Mouse (Mus musculus) brown adipose tissue, adult 24 weeks (tissue): ENCODE data around the gene Panx3. TPM values are rescaled to one million over a fixed set of nuclear protein-coding genes. Genes with fewer than 3 reads are reported as not detected.
A peak's percentile ranks its signal among the peaks of the same experiment; 100 is the strongest.

Source experiments
- H3K27ac ChIP-seq: fragments of 200-500 bp; replicated peaks from 2 replicates; pipeline ENCODE4 v1.5.1; 2012; ENCODE audit warnings: low read depth, mild to moderate bottlenecking, low read length
- H3K4me1 ChIP-seq: fragments of 200-500 bp; 2 replicates; pipeline ENCODE4 v1.6.1; 2012; ENCODE audit warnings: low read length, mixed read lengths; ENCODE audit not compliant: control insufficient read depth, insufficient read depth, insufficient read length
- H3K4me3 ChIP-seq: fragments of 200-500 bp; 2 replicates; pipeline ENCODE4 v1.5.1; 2012; ENCODE audit warnings: low read depth, mild to moderate bottlenecking, low read length, moderate library complexity; ENCODE audit not compliant: insufficient read depth
- polyA plus RNA-seq: library from polyadenylated mRNA; stranded (reverse); fragments of >200 nt; gene quantifications from 2 replicates; pipeline ENCODE4 v1.2.4, GENCODE M21; 2012; ENCODE audit not compliant: missing spikeins, insufficient read depth, insufficient read length

The Panx3 gene
- polyA plus RNA-seq: not detected in 2 replicates

- Histone ChIP-seq H3K4me3 (no peak within 1 kb of the TSS), H3K4me1 (no peaks in the 10 kb centered on the region), H3K27ac (no peak within 1 kb of the TSS)
Observed at GRCm38 (mm10) chr9:37669115-37669514, at the start of gene Panx3. TSS of gene Panx3 (minus strand) at chr9:37669235.

GRCm38 (mm10) chr9:37716150-37716549 lies 47.1 kb upstream of the Panx3 start, which contains the start of gene Olfr160:
TSS of gene Olfr160 (minus strand) at chr9:37716250.
- no peaks in the 10 kb centered on the region for H3K4me1 ChIP-seq

DNA sequence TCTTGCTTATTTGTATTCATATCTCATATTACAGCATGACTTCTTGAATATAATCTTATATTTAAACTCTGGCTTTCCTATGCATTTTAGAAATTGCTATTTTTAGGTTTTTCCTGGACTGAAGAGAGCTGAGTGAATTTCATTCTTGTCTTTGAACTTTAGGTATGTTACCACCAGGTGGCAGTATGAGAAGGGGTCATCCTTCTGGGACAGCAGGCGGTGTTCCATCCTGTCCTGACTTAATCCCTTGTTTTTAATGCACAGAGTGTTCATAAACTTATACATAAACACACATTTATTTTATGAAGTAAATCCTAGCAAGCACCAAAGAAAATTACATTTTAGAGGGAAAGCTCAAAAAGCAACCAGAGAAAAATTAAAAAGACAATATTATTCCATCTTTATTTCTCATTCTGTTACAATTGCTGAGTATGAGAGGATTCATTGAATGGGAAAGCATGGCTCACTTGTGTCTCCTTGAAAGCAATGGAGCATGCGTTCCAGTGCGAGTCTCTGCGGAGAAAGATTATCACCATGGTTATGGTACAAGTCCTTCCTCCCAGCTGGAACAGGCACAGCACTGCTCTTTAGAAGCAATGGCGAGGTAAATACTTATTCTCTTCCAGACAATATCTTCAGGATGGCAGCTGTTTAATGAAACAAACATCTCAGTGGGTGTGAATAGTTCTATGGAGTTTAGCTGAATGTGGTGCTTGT lies 21.1 kb upstream of the Panx3 start:
- H3K27ac ChIP-seq: no peak overlapping the region
- H3K4me1 ChIP-seq: no peaks in the 10 kb centered on the region
- H3K4me3 ChIP-seq: no peak overlapping the region

More at GRCm38 (mm10) chr9:37716150-37716549, 47.1 kb upstream of the Panx3 start, which contains the start of gene Olfr160:
- Histone ChIP-seq H3K27ac (no peak within 1 kb of the TSS), H3K4me3 (no peak within 1 kb of the TSS)

DNA sequence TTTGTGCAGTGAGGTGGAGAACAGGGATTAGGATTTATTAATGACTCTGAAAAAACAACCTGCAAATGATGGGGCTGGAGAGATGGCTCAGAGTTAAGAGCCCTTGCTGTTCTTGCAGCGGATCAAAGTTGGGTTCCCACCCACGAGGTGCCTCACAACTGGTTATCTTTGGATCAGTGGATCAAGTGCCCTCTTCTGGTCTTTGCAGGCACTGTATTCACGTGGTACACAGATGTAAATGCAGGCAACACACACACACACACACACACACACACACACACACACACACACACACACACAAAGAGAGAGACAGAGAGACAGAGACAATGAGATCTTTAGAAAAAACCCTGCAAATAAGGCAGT lies 18.9 kb upstream of the Panx3 start:
- no peak overlapping the region for H3K27ac ChIP-seq
- no peak overlapping the region for H3K4me3 ChIP-seq
- H3K4me1 ChIP-seq: no peaks in the 10 kb centered on the region

DNA sequence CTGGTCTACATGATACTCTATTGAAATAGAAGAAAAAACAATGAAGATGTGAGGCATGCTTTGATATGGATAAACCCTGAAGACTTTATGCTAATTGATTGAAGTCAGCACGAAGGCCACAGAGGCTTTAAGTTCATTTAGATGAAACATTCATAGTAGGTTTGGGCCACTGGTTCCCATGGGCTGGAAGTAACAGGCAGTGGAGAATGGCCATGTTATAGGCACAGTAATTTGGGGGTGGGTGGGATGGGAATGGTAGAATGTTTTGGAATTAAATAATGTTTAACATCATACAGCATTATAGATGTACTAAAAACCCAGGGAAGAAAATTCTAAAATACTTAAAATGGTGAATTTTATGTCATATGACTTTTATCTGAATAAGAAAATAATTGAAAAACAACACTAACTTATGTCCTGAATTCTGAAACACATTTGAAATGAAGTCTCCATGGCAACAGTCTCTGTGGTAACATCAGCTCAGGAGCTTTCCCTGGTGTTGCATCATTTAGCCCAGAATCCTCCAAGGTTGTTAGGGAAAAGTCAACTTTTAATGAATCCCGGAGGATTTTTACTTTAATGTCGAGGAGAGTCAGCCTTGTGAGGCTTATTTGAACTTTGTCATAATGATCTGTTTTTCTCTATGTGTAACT lies 18.4 kb upstream of the Panx3 start:
- H3K4me3 ChIP-seq: no peak overlapping the region
- H3K4me1 ChIP-seq: no peaks in the 10 kb centered on the region
- H3K27ac ChIP-seq: no peak overlapping the region

- Histone ChIP-seq H3K4me3 (no peak overlapping the region), H3K27ac (no peak overlapping the region), H3K4me1 (no peaks in the 10 kb centered on the region)
Observed at GRCm38 (mm10) chr9:37681123-37681522, 12.1 kb upstream of the Panx3 start.

- H3K27ac ChIP-seq: no peak overlapping the region
- no peak overlapping the region for H3K4me3 ChIP-seq
- no peaks in the 10 kb centered on the region for H3K4me1 ChIP-seq
Observed at GRCm38 (mm10) chr9:37675287-37675686, 6.3 kb upstream of the Panx3 start.

DNA sequence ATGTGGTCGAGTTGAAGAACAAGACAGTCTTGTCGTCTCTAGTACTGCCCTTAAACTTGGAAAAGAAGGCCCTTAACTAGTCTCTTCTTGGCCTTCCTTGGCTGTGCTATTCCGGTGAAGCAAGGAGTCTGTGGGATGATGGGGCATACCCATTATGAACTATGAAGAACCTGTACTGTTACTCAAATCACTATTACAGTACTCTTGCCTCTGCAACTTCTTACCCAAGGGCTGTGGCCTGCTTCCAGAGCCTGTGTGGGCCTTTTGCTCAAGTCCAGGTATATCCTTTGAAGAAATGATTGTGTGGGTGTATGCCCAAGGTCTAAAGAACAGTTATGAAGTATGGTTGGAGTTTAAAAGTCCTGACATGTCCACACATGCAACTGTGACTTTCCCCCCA lies 1.2 kb upstream of the Panx3 start:
- no peaks in the 10 kb centered on the region for H3K4me1 ChIP-seq

DNA sequence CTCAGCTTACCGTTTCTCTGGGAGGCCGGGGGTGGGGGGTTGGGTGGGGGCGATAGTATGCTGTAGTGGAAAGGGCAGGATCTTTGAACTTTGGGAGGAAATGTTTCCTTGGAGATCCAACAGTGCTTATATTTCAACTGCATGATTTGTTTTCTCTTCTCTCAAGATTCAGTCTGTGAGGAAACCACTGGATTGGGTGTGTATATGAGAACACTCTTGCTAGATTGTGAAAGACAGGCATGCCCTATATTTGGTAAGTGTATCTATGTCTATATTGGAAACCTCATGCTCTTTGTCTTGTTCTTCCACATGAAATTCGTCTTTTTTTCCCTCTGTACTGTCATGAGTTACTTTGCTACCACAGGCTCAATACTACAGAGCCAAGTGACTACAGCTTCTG lies 643 bp upstream of the Panx3 start:
- Histone ChIP-seq H3K4me1 (no peaks in the 10 kb centered on the region), H3K4me3 (no peak overlapping the region), H3K27ac (no peak overlapping the region)

More for the DNA sequence above, 1.2 kb upstream of the Panx3 start:
- H3K27ac ChIP-seq: no peak overlapping the region
- H3K4me3 ChIP-seq: no peak overlapping the region

DNA sequence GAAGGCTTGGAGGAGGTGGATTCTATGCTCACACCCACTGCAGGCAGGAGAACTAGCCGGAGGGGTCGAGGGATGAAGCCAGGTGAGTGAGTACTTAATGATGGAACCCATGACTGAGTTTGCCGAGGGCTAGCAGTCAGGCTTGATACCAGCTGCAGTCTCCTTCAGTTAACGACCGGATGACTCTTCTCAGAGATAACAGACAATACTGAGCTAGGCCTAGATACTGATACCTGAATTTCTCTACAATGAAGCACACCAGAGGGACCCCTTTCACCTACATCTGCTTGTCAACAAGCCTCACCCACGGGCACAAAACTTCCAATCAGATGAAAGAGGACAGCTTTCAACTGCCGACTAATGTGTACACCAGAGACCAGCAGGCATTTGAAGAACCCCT lies 3.0 kb downstream of the Panx3 start:
- Histone ChIP-seq H3K4me1 (no peaks in the 10 kb centered on the region), H3K4me3 (no peak overlapping the region), H3K27ac (no peak overlapping the region)

DNA sequence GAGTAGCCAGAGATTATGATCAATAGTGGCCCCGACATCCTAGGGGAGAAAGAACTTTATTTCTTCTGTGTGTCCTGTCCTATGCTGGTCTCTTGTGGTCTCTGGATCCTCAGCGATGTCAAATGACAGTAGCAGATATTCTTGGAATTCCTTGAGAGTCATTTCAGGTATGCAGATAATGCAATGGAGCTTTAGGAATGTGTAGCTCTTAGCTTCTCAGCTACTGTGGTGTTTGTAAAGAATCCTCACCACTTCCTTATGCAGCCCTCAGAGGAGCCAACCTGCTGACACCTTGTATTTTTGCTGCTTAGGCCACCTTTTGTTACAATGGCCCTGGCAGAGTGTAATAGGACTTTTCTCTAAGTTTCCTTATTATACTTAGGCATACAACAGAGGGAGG lies 4.4 kb downstream of the Panx3 start:
- Histone ChIP-seq H3K4me3 (no peak overlapping the region), H3K27ac (no peak overlapping the region)

DNA sequence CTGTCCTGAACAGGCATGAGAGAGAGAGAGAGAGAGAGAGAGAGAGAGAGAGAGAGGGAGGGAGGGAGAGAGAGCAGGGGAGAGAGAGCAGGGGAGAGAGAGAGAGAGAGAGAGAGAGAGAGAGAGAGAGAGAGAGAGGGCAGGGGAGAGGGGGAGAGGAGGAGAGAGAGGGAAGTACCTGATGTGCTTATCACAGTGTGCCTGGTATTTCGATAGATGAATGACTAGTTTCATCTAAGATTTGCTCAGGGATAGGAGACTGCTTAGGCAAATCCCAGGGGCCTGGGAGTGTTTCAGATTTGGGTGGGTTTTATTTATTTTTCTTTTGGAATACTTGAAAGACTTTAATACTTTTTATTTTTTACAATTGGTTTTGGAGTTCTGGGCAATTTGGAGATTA lies 5.8 kb downstream of the Panx3 start:
- H3K4me1 ChIP-seq: no peaks in the 10 kb centered on the region
- H3K27ac ChIP-seq: no peak overlapping the region
- no peak overlapping the region for H3K4me3 ChIP-seq

More for the DNA sequence above, 4.4 kb downstream of the Panx3 start:
- H3K4me1 ChIP-seq: no peaks in the 10 kb centered on the region

DNA sequence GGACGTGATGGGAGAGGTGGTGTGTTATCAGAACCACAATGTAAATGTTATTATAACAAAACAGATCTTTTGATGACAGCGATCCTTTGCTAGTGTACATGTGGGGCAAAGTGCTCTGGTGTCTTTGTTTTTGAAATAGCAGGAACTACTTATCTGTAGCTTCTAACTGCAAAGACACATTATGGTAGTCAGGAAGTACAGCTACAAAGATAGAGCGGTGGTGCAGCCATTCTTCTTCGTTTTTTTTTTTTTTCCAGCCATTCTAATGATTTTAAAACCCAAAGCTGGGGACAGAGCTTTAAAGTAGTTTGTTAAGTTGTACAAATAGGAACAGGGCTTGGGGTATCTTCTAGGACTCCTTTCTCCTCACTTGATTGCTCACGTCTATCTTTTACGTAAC lies 9.6 kb downstream of the Panx3 start:
- no peaks in the 10 kb centered on the region for H3K4me1 ChIP-seq
- no peak overlapping the region for H3K4me3 ChIP-seq
- H3K27ac ChIP-seq: no peak overlapping the region

- peak within 1 kb of the TSS; percentile 91 for H3K4me3 ChIP-seq
- no peaks in the 10 kb centered on the region for H3K4me1 ChIP-seq
- H3K27ac ChIP-seq: peak within 1 kb of the TSS; percentile 75
Observed at GRCm38 (mm10) chr9:37656931-37657481, 12.0 kb downstream of the Panx3 start, which contains the start of gene Tbrg1. TSS of gene Tbrg1 (minus strand) at chr9:37657312.

- Histone ChIP-seq H3K4me3 (peak overlapping the region; percentile 91), H3K27ac (peak overlapping the region; percentile 75), H3K4me1 (no peaks in the 10 kb centered on the region)
Observed at GRCm38 (mm10) chr9:37656439-37656881, 12.6 kb downstream of the Panx3 start.
